Mouse (Mus musculus): ENCODE measurements around the gene Rnls. TPM values are rescaled to one million over a fixed set of nuclear protein-coding genes. Genes with fewer than 3 reads are reported as not detected.
A peak's percentile ranks its signal among the peaks of the same experiment; 100 is the strongest.

The Rnls gene
- polyA plus RNA-seq, 2 experiments: 1.0 to 7.3 TPM

- no peaks in the 10 kb centered on the region for H3K9me3 ChIP-seq (ENCODE audit: control insufficient read depth, low read length)
- H3K4me3 ChIP-seq (replicated peaks; ENCODE audit: low read length): no peak overlapping the region
- no peak overlapping the region for H3K27ac ChIP-seq (replicated peaks; ENCODE audit: low read depth, low read length)
- ATAC-seq (ENCODE audit: low FRiP score, low read depth): no peak
- H3K9ac ChIP-seq (ENCODE audit: low read depth, low read length, severe bottlenecking): no peak overlapping the region
- WGBS: 59% methylated on average over 12 of the region's 12 CpGs
- no peak for TF ChIP-seq POLR2A (IDR thresholded peaks at IDR 0.05; ENCODE audit: borderline replicate concordance, extremely low read depth, insufficient read depth, insufficient read length)
- peaks cover 6% of the 10 kb centered on the region for H3K4me1 ChIP-seq (ENCODE audit: control insufficient read depth, insufficient read depth, low read length)
- DNase-seq (ENCODE audit: low spot score): no peak
- no peaks in the 10 kb centered on the region for H3K36me3 ChIP-seq (ENCODE audit: control insufficient read depth, insufficient read depth, low read length)
- no peak overlapping the region for H3K4me2 ChIP-seq (replicated peaks; ENCODE audit: low read depth, low read length, severe bottlenecking)
- H3K27me3 ChIP-seq (ENCODE audit: control insufficient read depth, insufficient read depth, low read length): 0 out of 2 replicates have a peak, but pooled peaks cover 2% of the 10 kb centered on the region
These were observed 169.4 kb downstream of the Rnls start for GRCm38 (mm10) chr19:33222595-33223223.

DNA sequence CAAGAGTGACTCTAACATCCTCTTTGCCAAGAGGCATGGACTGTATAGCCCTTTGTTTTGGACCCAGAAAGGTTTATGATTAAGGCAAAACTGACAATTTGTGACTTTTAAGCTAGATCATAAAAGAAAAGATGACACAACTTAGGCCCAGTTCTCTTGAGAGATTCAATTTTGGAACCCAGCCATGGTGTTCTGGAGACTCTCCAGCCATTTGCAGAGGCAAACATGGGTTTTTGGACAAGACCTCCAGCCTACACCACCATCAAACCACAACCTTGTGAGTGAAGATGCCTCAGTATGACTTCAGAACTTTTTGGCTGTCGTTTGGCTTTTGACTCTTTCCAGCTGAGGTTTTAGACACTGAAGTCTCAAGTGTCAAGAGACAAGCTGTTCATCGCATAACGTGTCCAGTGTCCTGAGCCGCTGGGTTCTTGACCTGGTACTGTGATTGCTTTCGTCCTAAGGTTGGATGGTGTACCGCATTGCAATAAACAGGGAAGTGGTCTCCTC lies 174.2 kb downstream of the Rnls start:
- Histone ChIP-seq H3K4me3 (replicated peaks; ENCODE audit: low read length) (no peak overlapping the region), H3K36me3 (ENCODE audit: control insufficient read depth, insufficient read depth, low read length) (no peaks in the 10 kb centered on the region), H3K27ac (replicated peaks; ENCODE audit: low read depth, low read length) (no peak overlapping the region), H3K4me1 (ENCODE audit: control insufficient read depth, insufficient read depth, low read length) (no peaks in the 10 kb centered on the region), H3K9ac (ENCODE audit: low read depth, low read length, severe bottlenecking) (no peak overlapping the region), H3K27me3 (ENCODE audit: control insufficient read depth, insufficient read depth, low read length) (no peaks in the 10 kb centered on the region), H3K9me3 (ENCODE audit: control insufficient read depth, low read length) (no peaks in the 10 kb centered on the region), H3K4me2 (replicated peaks; ENCODE audit: low read depth, low read length, severe bottlenecking) (no peak overlapping the region)
- ATAC-seq (ENCODE audit: low FRiP score, low read depth) (no peak), DNase-seq (ENCODE audit: low spot score) (no peak)
- no peak for TF ChIP-seq POLR2A (IDR thresholded peaks at IDR 0.05; ENCODE audit: borderline replicate concordance, extremely low read depth, insufficient read depth, insufficient read length)
- WGBS: 93% methylated on average over 6 of the region's 6 CpGs

- H3K4me1 ChIP-seq (ENCODE audit: control insufficient read depth, insufficient read depth, low read length): no peaks in the 10 kb centered on the region
- H3K4me3 ChIP-seq (replicated peaks; ENCODE audit: low read length): no peak overlapping the region
- H3K27ac ChIP-seq (replicated peaks; ENCODE audit: low read depth, low read length): no peak overlapping the region
- DNase-seq (ENCODE audit: low spot score) (no peak), ATAC-seq (ENCODE audit: low FRiP score, low read depth) (no peak)
- WGBS: 95% methylated on average over 2 of the region's 2 CpGs
- no peaks in the 10 kb centered on the region for H3K9me3 ChIP-seq (ENCODE audit: control insufficient read depth, low read length)
- no peak overlapping the region for H3K4me2 ChIP-seq (replicated peaks; ENCODE audit: low read depth, low read length, severe bottlenecking)
- no peak for TF ChIP-seq POLR2A (IDR thresholded peaks at IDR 0.05; ENCODE audit: borderline replicate concordance, extremely low read depth, insufficient read depth, insufficient read length)
- no peak overlapping the region for H3K9ac ChIP-seq (ENCODE audit: low read depth, low read length, severe bottlenecking)
- no peaks in the 10 kb centered on the region for H3K27me3 ChIP-seq (ENCODE audit: control insufficient read depth, insufficient read depth, low read length)
- H3K36me3 ChIP-seq (ENCODE audit: control insufficient read depth, insufficient read depth, low read length): no peaks in the 10 kb centered on the region
These were observed 182.4 kb downstream of the Rnls start for GRCm38 (mm10) chr19:33209709-33210108.

DNA sequence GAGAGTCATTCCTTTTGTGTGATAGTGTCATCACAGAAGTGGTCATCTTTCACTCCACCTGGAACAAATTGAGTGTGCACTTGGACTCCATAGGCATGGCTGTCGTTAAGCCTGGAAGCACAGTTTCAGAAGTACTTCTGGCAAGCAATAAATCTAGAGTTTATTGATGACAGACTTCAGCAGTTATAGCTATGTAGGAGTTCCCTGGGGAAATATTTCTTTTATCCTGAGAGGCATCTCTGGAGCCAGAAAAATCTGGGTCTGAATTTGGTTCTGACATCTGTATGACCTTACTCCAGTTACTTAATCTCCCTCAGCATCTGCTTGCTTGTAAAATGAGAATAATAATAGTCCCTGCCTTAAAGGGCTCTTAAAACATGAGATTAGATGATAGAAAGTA lies 184.1 kb downstream of the Rnls start:
- 0% methylated on average over 1 of the region's 1 CpGs for whole genome bisulfite sequencing
- Histone ChIP-seq H3K27me3 (ENCODE audit: control insufficient read depth, insufficient read depth, low read length) (no peaks in the 10 kb centered on the region), H3K36me3 (ENCODE audit: control insufficient read depth, insufficient read depth, low read length) (no peaks in the 10 kb centered on the region), H3K4me1 (ENCODE audit: control insufficient read depth, insufficient read depth, low read length) (no peaks in the 10 kb centered on the region), H3K9me3 (ENCODE audit: control insufficient read depth, low read length) (no peaks in the 10 kb centered on the region), H3K4me3 (replicated peaks; ENCODE audit: low read length) (no peak overlapping the region), H3K9ac (ENCODE audit: low read depth, low read length, severe bottlenecking) (no peak overlapping the region), H3K4me2 (replicated peaks; ENCODE audit: low read depth, low read length, severe bottlenecking) (no peak overlapping the region), H3K27ac (replicated peaks; ENCODE audit: low read depth, low read length) (no peak overlapping the region)
- ATAC-seq (ENCODE audit: low FRiP score, low read depth) (peak; percentile 53), DNase-seq (ENCODE audit: low spot score) (peak; percentile 71)
- TF ChIP-seq POLR2A (IDR thresholded peaks at IDR 0.05; ENCODE audit: borderline replicate concordance, extremely low read depth, insufficient read depth, insufficient read length): no peak

DNA sequence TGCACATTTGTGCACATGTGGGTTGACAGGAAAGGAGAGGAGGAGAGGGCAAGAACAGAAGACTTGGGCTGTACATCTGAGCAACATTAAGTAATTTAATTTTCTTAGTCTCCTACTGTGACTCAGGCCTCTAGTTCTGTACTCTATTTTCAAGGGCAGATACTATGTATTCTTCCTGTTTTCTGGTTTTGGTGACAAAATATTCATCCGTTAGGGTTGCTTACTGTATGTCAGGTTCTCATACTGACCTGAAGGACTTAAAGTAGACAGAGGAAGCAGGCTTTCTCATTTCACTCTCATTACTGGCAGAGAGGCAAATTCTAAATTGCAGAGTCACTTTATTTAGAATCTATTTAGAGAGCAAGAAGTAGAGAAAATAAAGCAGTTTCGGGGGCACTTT lies 186.7 kb downstream of the Rnls start:
- H3K27ac ChIP-seq (replicated peaks; ENCODE audit: low read depth, low read length): no peak overlapping the region
- no peak for DNase-seq (ENCODE audit: low spot score)
- no peaks in the 10 kb centered on the region for H3K27me3 ChIP-seq (ENCODE audit: control insufficient read depth, insufficient read depth, low read length)
- no peaks in the 10 kb centered on the region for H3K9me3 ChIP-seq (ENCODE audit: control insufficient read depth, low read length)
- no peak overlapping the region for H3K4me2 ChIP-seq (replicated peaks; ENCODE audit: low read depth, low read length, severe bottlenecking)
- H3K9ac ChIP-seq (ENCODE audit: low read depth, low read length, severe bottlenecking): no peak overlapping the region
- no peak overlapping the region for H3K4me3 ChIP-seq (replicated peaks; ENCODE audit: low read length)
- H3K36me3 ChIP-seq (ENCODE audit: control insufficient read depth, insufficient read depth, low read length): no peaks in the 10 kb centered on the region
- WGBS: 73% methylated on average over 2 of the region's 2 CpGs
- ATAC-seq (ENCODE audit: low FRiP score, low read depth): no peak
- no peak for TF ChIP-seq POLR2A (IDR thresholded peaks at IDR 0.05; ENCODE audit: borderline replicate concordance, extremely low read depth, insufficient read depth, insufficient read length)
- no peaks in the 10 kb centered on the region for H3K4me1 ChIP-seq (ENCODE audit: control insufficient read depth, insufficient read depth, low read length)

All from limb, embryonic 14.5 days (tissue).